ENCODE assay signal across 1 mouse cellular context in the genomic region with DNA sequence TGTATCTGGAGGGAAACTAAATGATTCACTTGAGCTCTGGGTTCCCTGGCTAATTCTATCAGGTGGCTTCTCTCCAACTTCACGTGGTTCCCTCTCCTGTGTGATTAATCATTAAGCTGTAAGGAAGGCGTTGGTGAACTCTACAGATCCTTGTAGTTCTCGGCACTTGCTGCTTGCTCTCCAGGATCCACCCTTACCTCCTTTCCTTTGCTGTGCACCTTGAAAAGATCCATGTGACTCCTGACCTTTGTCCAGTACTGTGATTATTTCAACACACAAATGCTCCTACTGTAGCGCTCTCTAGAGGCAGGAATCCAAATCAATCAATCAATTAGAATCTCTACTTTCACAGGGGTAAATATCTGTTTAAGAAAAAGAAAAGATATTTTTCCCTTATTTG.
TF ChIP-seq lines count a peak whose summit lies in the region.

No protein-coding gene starts in this region.

TF ChIP-seq in ES-E14, 5 proteins besides CTCF, POLR2A, EP300 and RAD21:
- TF ChIP-seq HCFC1 (IDR thresholded peaks at IDR 0.05; ENCODE audit: borderline replicate concordance, insufficient read depth, low read length) (no peak), ZC3H11A (IDR thresholded peaks at IDR 0.05; ENCODE audit: borderline replicate concordance, low read depth, low read length) (no peak), MAFK (IDR thresholded peaks at IDR 0.05; ENCODE audit: insufficient read depth, low read depth, low read length) (no peak), ZNF384 (IDR thresholded peaks at IDR 0.05; ENCODE audit: low read depth, low read length) (no peak), CHD2 (IDR thresholded peaks at IDR 0.05; ENCODE audit: low read depth, low read length) (no peak)
